Mouse (Mus musculus): Measurements from ENCODE around the gene Ankle1. TPM values are rescaled to one million over a fixed set of nuclear protein-coding genes. Genes with fewer than 3 reads are reported as not detected.

Gene Ankle1
- total RNA-seq, 2 experiments from 2014 or later = 14.3 to 19.8 TPM

DNA sequence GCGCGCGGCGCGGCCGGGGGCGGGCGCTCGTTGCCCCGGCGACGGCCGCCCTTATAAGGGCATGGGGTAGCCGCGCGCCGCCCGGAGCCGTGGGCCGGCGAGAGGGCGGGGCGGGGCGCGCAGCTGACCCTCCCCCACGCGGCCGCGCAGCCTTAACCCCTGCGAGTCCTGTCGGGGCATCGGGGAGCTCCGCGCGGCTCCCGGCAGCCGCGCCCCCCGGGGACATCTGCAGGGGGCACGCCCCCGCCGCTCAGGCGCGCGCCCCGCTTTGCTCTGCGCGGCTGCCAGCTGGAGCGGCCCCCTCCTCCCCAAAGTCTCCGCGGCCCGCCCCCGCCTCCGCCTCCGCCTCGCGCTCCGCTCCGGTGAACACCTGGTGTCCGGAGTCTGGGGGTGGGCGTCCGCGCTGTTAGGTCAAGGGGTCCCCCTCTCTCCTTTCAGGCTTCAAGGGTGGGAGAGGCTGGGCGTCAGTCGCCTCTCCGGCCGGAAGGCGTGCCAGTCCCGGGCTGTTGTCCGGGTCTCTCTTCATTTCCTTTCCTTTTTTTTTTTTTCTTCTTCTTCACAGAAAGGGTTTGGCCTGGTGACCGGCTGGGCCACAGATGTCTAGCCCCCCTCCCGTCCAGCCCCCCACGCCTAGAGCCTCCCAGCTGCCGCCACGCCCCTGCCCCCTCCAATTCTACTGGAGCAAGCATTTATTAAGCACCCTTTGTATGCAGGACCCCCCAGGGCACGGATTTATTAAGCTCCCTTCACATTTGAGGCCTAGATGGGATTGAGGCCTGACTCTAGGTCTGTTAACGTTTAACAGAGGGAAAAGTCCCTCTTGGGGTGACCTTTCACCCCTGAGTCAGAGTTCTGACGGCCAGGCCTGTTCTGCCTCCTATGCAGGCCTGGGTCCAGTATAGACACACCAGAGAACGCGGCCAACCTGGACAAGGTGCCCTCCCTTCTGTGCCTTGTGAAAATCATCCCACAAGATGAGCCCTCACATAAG is 23.5 kb upstream of the Ankle1 start:
- peak; percentile 79 for ATAC-seq (replicated peaks; ENCODE audit: poor library complexity)

DNA sequence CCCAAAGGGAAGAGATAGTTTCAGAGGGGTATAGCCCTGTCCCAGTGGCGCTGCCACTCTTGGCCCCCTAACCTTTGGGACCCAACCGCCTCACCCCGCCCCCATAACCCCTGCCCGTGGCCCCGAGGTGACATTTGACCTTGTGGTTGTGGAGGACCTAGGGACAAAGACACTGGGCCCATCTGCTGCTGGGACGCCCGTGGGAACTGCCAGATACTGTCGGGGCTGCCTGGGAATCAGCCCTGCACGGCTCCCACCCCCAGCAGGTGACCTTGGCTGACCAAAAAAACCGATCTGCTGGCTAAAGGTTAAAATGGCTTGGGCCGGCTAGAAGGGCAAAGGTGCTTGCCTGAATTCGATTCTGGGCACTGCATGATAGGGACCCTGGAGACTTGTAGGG is 22.4 kb upstream of the Ankle1 start:
- ATAC-seq (replicated peaks; ENCODE audit: poor library complexity) = no peak

- ATAC-seq (replicated peaks; ENCODE audit: poor library complexity) = no peak
These were observed 21.9 kb upstream of the Ankle1 start for GRCm38 (mm10) chr8:71383860-71384259.

DNA sequence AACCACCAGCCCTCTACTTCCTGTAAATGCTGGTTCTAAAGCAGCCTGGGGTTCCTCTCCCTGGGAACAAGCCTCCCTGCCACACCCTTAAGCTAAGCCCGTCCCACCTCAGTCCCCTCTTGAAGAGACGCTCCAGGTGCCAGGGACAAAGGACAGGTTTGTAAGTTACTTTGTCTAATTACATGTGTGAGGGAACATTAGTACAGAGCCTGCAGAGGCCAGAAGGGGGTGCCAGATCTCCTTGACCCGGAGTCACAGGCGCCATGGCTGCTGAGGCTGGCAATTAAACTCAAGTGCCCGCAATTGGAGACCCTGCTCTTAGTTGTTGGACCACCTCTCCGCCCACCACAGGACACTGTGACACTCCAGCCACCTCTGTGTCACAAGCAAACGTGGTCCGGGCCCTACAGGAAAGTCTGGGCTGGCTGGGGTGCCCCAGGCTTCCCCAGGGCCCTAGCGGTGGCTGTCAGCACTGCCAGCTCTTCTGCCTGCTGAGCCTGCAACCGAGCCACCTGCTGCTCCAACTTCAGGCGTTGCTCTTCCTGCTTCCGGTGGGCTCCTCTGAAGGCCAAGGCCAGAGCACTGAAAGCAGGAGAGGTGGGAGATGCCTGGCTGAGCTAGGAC is 20.5 kb upstream of the Ankle1 start:
- no peak for ATAC-seq (replicated peaks; ENCODE audit: poor library complexity)

GRCm38 (mm10) chr8:71388267-71388666 is 17.5 kb upstream of the Ankle1 start:
- ATAC-seq (replicated peaks; ENCODE audit: poor library complexity) = peak; percentile 29; the same call in 1 of the 2 replicates

DNA sequence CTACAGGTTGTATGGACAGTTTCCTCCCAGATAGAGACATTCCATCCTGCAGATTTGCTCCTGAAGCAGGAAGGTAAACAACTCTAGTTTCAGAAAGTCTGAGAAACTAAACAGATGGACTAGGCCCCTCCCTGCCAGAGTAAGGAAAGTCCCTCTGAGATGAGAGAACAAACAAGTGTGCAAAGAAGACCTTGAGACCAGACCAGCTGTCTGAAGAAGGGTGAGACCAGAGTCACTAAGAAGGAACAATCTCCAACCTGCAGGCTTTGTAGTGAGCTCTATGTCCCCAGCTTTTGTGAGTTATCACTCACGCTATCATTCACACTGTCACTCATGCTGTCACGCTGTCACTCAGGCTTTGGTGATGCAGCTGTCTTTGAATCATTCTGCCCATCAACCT is 14.1 kb upstream of the Ankle1 start:
- no peak for ATAC-seq (replicated peaks; ENCODE audit: poor library complexity)

DNA sequence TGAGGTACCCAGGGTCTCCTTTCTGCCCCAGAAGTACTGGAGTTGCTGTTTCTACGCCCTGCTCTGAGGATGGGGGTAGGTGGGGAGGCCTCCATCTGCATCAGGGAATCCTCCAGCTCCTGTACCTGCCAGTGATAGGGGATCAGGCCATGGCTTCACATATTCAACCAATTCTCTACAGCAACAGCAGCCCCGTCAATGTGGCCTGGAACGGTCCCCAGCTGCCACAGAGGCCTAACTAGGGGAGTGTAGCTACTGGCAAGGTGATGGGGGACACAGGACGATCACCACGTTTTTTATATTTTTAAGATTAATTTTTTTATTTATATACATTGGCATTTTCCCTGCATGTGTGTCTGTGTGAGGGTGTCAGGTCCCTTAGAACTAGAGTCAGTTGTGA is 13.4 kb upstream of the Ankle1 start:
- no peak for ATAC-seq (replicated peaks; ENCODE audit: poor library complexity)

DNA sequence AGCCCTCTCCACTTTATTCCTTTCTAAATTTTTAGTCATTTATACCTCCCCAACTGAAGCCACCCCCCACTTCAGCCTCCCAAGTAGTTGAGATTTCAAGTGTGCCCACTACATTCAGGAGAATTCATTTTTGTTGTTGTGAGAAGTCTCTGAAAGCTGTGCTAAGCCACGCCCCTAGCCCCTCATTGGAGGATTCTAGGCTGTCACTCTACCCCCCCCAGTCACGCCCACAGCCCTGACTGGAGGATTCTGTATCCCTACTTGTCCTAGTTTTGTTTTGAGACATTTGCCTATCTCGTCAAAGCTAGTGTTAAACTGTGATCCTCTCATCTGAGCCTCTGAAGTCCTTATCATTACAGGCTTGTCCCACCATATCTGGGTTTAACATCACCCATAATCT is 12.9 kb upstream of the Ankle1 start:
- peak; percentile 35; the same call in 1 of the 2 replicates for ATAC-seq (replicated peaks; ENCODE audit: poor library complexity)

GRCm38 (mm10) chr8:71394481-71394880 is 11.3 kb upstream of the Ankle1 start:
- no peak for ATAC-seq (replicated peaks; ENCODE audit: poor library complexity)

DNA sequence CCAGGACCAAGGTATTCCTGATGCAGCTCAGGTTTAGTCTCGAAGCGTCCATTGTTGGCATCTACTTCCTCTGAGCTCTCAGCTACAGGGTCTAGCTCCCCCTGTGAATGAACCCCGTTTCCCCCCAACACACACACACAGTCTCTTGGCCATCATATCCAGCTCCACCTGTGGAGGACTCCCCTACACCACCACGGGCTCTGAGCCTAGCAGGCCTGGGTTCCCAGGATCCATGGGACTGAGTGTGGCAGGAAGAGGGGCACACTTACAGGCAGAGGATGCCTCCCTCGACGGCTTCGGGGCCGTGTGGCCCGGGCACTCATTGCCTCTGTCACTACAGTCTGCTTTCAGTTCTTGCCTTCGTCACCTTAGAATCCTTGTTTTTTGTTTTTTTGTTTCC is 10.7 kb upstream of the Ankle1 start:
- ATAC-seq (replicated peaks; ENCODE audit: poor library complexity) = no peak

DNA sequence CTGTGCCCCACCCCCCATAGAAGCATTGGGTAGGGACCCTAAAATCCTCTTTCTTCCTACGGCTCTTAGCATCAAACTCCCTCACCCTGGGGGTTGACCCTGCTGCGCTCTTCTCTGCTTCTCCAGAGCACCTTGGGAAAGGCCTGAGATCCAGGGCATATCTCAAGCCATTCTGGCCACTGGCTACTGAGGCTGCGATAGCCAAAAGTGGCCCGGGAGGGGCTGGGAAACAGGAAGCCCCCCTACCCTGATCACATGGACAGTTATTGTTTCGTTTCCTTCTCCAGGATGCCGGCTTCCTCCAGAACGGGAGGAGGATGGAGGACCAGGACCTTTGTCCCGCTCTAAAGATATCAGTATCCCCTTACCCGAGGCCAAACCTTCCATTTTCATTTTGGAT is 10.2 kb upstream of the Ankle1 start, which contains the start of gene Ushbp1:
Ushbp1 (minus strand) TSS at position 174 of the 400 bp plus-strand sequence.
- ATAC-seq (replicated peaks; ENCODE audit: poor library complexity) = no peak

DNA sequence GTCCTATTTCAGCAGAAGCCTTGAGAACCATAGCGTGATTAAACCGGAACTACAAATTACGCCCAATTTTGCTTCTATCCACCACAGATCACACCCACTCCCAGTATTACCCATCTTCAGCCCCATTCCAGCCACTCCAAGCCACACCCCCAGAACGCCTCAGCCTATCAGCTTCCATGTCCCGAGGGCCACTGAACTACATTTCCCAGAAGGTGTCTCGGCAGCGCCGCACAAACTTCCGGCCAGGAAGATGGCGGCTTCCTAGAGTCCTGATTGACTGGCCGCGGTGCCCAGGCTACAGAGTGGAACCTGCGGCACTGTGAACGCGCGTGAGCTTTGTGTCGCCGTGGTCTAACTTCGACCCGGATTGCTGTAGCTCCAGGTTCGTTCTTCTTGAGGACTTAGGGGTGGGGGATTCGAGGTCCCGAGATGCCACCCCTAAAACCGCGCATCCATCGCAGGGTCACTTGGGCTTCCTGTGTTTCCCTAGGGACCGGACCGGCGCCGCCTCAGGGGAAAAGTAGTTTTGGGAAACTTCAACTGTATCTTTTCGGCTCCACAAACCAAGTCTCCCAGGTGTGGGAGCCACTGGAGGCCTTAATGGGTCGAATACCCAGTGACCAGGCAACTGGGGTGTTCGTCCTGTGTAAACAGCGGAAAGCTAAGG is 9.0 kb upstream of the Ankle1 start, which contains the start of gene Babam1:
Babam1 (plus strand) TSS at position 223 of the 667 bp plus-strand sequence.
- ATAC-seq (replicated peaks; ENCODE audit: poor library complexity) = peak; percentile 98

DNA sequence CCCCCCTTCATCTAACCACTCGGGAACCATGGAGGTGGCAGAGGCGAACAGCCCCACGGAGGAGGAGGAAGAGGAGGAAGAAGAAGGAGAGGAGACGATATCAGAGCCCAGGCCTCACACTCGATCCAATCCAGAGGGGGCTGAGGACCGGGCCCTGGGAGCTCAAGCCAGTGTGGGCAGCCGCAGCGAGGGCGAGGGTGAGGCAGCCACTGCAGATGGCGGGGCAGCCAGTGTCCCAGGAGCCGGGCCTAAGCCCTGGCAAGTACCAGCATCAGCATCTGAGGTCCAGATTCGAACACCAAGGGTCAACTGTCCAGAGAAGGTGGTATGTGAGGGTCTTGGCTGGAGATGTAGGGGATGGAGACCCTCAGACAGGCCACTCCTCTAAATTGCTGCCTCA is 8.1 kb upstream of the Ankle1 start:
- ATAC-seq (replicated peaks; ENCODE audit: poor library complexity) = no peak

- ATAC-seq (replicated peaks; ENCODE audit: poor library complexity) = no peak
These were observed 5.0 kb upstream of the Ankle1 start for GRCm38 (mm10) chr8:71400826-71401225.

DNA sequence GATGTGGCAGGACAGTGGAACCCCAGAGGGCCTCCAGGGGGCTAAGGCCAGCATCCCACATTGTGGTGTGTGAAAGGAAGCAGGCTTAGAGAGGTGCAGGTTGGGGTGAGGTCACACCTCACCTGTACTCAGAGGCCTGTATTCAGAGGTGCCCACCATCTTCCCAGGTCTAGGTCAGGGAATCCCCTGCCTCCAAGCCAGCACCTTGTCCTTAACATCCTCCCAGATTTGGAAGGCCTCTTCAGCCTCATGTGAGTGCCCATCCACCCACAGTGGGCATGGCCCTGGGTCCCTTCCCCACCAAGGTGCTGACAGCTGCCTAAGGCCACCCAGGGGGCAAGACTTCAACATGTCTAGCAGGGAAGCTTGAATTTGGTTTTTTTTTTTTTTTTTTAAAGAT is 4.4 kb upstream of the Ankle1 start:
- ATAC-seq (replicated peaks; ENCODE audit: poor library complexity) = no peak

DNA sequence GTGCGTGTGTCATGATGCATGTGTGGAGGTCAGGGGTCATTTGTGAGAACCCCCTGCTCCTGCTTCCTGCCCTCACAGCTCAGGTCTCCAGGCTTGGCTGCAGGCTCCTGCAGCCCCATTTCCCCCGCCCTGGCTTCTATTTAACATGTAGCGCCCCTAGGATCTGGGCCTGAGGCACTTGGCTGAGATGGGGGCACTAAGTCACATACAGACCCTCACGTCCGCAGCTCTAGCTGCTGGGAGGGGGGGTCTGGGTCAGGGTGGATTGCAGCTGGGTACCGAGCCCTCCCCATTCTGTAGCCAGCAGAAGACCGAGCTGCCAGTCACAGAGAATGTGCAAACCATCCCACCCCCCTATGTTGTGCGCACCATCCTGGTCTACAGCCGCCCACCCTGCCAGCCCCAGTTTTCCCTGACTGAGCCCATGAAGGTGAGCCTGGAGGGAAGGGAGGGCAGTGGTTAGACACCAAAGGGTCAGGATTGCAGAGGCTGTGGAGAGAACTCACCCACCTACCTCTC is 3.3 kb upstream of the Ankle1 start:
- ATAC-seq (replicated peaks; ENCODE audit: poor library complexity) = no peak

- ATAC-seq (replicated peaks; ENCODE audit: poor library complexity) = no peak
These were observed 2.5 kb upstream of the Ankle1 start for GRCm38 (mm10) chr8:71403107-71403885.

DNA sequence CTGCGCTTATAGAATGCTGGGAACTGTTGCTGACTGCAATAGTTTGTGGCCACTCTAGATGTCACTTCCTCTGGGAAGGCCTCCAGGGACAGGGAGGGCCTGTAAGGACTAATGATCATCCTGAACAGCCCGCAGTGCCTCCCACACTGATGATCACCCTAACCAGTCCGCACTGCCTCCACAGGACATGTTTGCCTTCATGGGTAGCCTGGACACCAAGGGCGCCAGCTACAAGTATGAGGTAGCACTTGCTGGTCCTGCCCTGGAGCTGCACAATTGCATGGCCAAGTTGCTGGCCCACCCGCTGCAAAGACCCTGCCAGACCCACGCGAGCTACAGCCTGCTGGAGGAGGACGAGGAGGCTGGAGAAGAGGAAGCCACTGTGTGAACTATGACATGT is 1.8 kb upstream of the Ankle1 start:
- ATAC-seq (replicated peaks; ENCODE audit: poor library complexity) = no peak

- no peak for ATAC-seq (replicated peaks; ENCODE audit: poor library complexity)
These were observed 859 bp upstream of the Ankle1 start for GRCm38 (mm10) chr8:71404951-71405351.
